Mouse (Mus musculus): Measurements from ENCODE around the gene Necab2. TPM values are rescaled to one million over a fixed set of nuclear protein-coding genes. Genes with fewer than 3 reads are reported as not detected.

Necab2 gene
- polyA plus RNA-seq, 1 experiment from 2014 or later: not detected

GRCm38 (mm10) chr8:119436933-119437332 lies 9.6 kb upstream of the Necab2 start:
- H3K4me3 ChIP-seq (ENCODE audit: low read depth, low read length): peak overlapping the region; percentile 56
- peak; percentile 70 for TF ChIP-seq EP300 (IDR thresholded peaks at IDR 0.05; ENCODE audit: low read depth)
- peak; percentile 20; the same call in 1 of the 2 replicates for TF ChIP-seq CTCF (IDR thresholded peaks at IDR 0.05; ENCODE audit: low read depth)
- H3K4me2 ChIP-seq (ENCODE audit: low read depth, low read length): peak overlapping the region; percentile 71
- H3K4me1 ChIP-seq (ENCODE audit: insufficient read depth): peaks cover 35% of the 10 kb centered on the region
- H3K27ac ChIP-seq (ENCODE audit: low read depth): peak overlapping the region; percentile 94
- 5% methylated on average over 9 of the region's 9 CpGs for WGBS (ENCODE audit: insufficient replicate concordance)
- peak; percentile 60 for ATAC-seq
- H3K27me3 ChIP-seq (ENCODE audit: insufficient read depth, low read length): no peaks in the 10 kb centered on the region
- DNase-seq: peak; percentile 89
- H3K9ac ChIP-seq (replicated peaks): peak overlapping the region; percentile 78
- H3K9me3 ChIP-seq (ENCODE audit: low read length): no peaks in the 10 kb centered on the region
- peaks cover 11% of the 10 kb centered on the region for H3K36me3 ChIP-seq (replicated peaks; ENCODE audit: insufficient read depth, low read length)

DNA sequence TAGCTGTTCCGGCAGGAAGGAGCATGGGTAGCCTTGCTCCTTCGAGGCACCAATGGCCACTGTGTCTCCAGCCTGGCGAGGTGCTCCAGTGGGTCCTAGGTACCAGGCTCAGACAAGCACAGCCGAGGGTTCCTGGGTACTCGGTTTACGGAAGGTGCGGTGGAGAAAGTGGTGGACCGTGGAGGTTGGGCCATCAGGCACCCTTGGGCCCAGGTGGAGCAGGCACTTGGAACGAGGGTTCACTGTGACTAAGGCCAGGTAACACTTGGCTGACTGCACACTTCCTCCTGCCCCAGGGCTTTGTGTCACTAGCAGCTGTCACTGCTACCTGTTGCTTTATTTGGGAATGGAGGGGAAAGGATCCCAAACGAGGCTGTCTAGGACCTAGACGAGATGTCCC lies 9.0 kb upstream of the Necab2 start:
- peak overlapping the region; percentile 94 for H3K27ac ChIP-seq (ENCODE audit: low read depth)
- no peaks in the 10 kb centered on the region for H3K9me3 ChIP-seq (ENCODE audit: low read length)
- H3K36me3 ChIP-seq (replicated peaks; ENCODE audit: insufficient read depth, low read length): peaks cover 17% of the 10 kb centered on the region
- peak overlapping the region; percentile 56 for H3K4me3 ChIP-seq (ENCODE audit: low read depth, low read length)
- no peak for ATAC-seq
- no peaks in the 10 kb centered on the region for H3K27me3 ChIP-seq (ENCODE audit: insufficient read depth, low read length)
- WGBS (ENCODE audit: insufficient replicate concordance): 52% methylated on average over 11 of the region's 11 CpGs
- DNase-seq: no peak
- peaks cover 33% of the 10 kb centered on the region for H3K4me1 ChIP-seq (ENCODE audit: insufficient read depth)
- peak overlapping the region; percentile 78 for H3K9ac ChIP-seq (replicated peaks)
- peak overlapping the region; percentile 71 for H3K4me2 ChIP-seq (ENCODE audit: low read depth, low read length)
- no peak for TF ChIP-seq EP300 (IDR thresholded peaks at IDR 0.05; ENCODE audit: low read depth)
- TF ChIP-seq CTCF (IDR thresholded peaks at IDR 0.05; ENCODE audit: low read depth): no peak

GRCm38 (mm10) chr8:119438876-119439275 lies 7.6 kb upstream of the Necab2 start:
- Histone ChIP-seq H3K27ac (ENCODE audit: low read depth) (peak overlapping the region; percentile 94), H3K36me3 (replicated peaks; ENCODE audit: insufficient read depth, low read length) (peaks cover 29% of the 10 kb centered on the region), H3K9ac (replicated peaks) (peak overlapping the region; percentile 78), H3K4me2 (ENCODE audit: low read depth, low read length) (peak overlapping the region; percentile 71), H3K4me1 (ENCODE audit: insufficient read depth) (peaks cover 26% of the 10 kb centered on the region), H3K9me3 (ENCODE audit: low read length) (no peaks in the 10 kb centered on the region), H3K4me3 (ENCODE audit: low read depth, low read length) (peak overlapping the region; percentile 56), H3K27me3 (ENCODE audit: insufficient read depth, low read length) (no peaks in the 10 kb centered on the region)
- WGBS (ENCODE audit: insufficient replicate concordance): 65% methylated on average over 6 of the region's 6 CpGs
- DNase-seq: peak; percentile 31
- TF ChIP-seq EP300 (IDR thresholded peaks at IDR 0.05; ENCODE audit: low read depth) (no peak), CTCF (IDR thresholded peaks at IDR 0.05; ENCODE audit: low read depth) (no peak)
- no peak for ATAC-seq

GRCm38 (mm10) chr8:119439424-119439823 lies 7.1 kb upstream of the Necab2 start:
- Histone ChIP-seq H3K4me1 (ENCODE audit: insufficient read depth) (peaks cover 26% of the 10 kb centered on the region), H3K9ac (replicated peaks) (peak overlapping the region; percentile 78), H3K27ac (ENCODE audit: low read depth) (peak overlapping the region; percentile 94; the same call in 1 of the 2 replicates), H3K9me3 (ENCODE audit: low read length) (no peaks in the 10 kb centered on the region), H3K4me3 (ENCODE audit: low read depth, low read length) (peak overlapping the region; percentile 56), H3K4me2 (ENCODE audit: low read depth, low read length) (peak overlapping the region; percentile 71), H3K27me3 (ENCODE audit: insufficient read depth, low read length) (no peaks in the 10 kb centered on the region), H3K36me3 (replicated peaks; ENCODE audit: insufficient read depth, low read length) (peaks cover 33% of the 10 kb centered on the region)
- 67% methylated on average over 2 of the region's 2 CpGs for WGBS (ENCODE audit: insufficient replicate concordance)
- ATAC-seq (no peak), DNase-seq (no peak)
- TF ChIP-seq CTCF (IDR thresholded peaks at IDR 0.05; ENCODE audit: low read depth) (no peak), EP300 (IDR thresholded peaks at IDR 0.05; ENCODE audit: low read depth) (no peak)

- no peak for ATAC-seq
- H3K27ac ChIP-seq (ENCODE audit: low read depth): peak overlapping the region; percentile 94; the same call in 1 of the 2 replicates
- WGBS (ENCODE audit: insufficient replicate concordance): 55% methylated on average over 7 of the region's 7 CpGs
Observed at GRCm38 (mm10) chr8:119439893-119440249, 6.6 kb upstream of the Necab2 start.

DNA sequence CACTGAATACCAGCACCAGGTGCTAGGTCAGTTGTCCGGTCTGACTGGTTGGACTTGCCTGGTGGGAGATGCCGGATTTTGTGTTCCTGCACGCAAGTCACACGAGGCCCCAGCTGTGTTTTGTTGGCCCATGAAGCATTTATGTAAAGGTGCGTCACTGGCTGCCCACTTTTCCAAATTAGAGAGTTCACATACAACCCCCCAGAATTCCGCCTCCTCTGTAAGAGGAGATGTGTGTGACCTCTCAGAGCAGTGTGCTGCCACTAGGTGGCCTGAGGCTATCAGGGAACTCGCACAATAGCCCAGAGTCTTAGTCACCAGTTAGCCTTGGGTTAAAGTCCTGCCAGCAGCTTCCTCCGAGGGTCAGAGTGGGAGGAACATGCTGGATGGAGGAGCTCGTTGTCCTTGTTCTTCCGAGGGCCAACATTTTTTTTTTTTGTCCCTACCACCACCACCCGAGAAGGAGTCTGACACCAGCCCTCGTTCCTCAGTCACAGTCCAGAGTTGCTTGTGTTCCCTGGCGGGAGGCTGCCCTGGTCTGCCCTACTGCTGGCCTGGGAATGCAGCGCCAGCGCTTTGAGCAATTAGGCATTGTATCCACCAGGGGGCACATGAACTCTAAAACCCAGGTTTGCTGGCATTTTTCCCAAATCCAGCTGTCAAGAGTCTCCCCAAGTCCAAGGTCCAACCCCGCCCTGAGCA lies 6.1 kb upstream of the Necab2 start:
- ATAC-seq (peak; percentile 23), DNase-seq (peak; percentile 79)
- WGBS (ENCODE audit: insufficient replicate concordance): 23% methylated on average over 16 of the region's 16 CpGs
- TF ChIP-seq EP300 (IDR thresholded peaks at IDR 0.05; ENCODE audit: low read depth) (no peak), CTCF (IDR thresholded peaks at IDR 0.05; ENCODE audit: low read depth) (peak; percentile 76)
- Histone ChIP-seq H3K4me2 (ENCODE audit: low read depth, low read length) (peak overlapping the region; percentile 71), H3K9me3 (ENCODE audit: low read length) (no peaks in the 10 kb centered on the region), H3K27ac (ENCODE audit: low read depth) (peak overlapping the region; percentile 94), H3K36me3 (replicated peaks; ENCODE audit: insufficient read depth, low read length) (peaks cover 41% of the 10 kb centered on the region), H3K4me3 (ENCODE audit: low read depth, low read length) (peak overlapping the region; percentile 56), H3K27me3 (ENCODE audit: insufficient read depth, low read length) (no peaks in the 10 kb centered on the region), H3K4me1 (ENCODE audit: insufficient read depth) (peaks cover 20% of the 10 kb centered on the region), H3K9ac (replicated peaks) (no peak overlapping the region)

More at GRCm38 (mm10) chr8:119439893-119440249, 6.6 kb upstream of the Necab2 start:
- no peak for DNase-seq
- Histone ChIP-seq H3K4me2 (ENCODE audit: low read depth, low read length) (peak overlapping the region; percentile 71), H3K4me3 (ENCODE audit: low read depth, low read length) (peak overlapping the region; percentile 56), H3K9ac (replicated peaks) (no peak overlapping the region; the same call in 1 of the 2 replicates), H3K27me3 (ENCODE audit: insufficient read depth, low read length) (no peaks in the 10 kb centered on the region), H3K4me1 (ENCODE audit: insufficient read depth) (peaks cover 24% of the 10 kb centered on the region), H3K9me3 (ENCODE audit: low read length) (no peaks in the 10 kb centered on the region), H3K36me3 (replicated peaks; ENCODE audit: insufficient read depth, low read length) (peaks cover 36% of the 10 kb centered on the region)
- TF ChIP-seq EP300 (IDR thresholded peaks at IDR 0.05; ENCODE audit: low read depth): no peak
- TF ChIP-seq CTCF (IDR thresholded peaks at IDR 0.05; ENCODE audit: low read depth): no peak

All from liver, postnatal 0 days (tissue).